Comparison of ENCODE assay signal across 8 mouse cellular contexts in genomic region chr15:5116270-5117030, GRCm38 (mm10). TPM values are rescaled to one million over a fixed set of nuclear protein-coding genes. Genes with fewer than 3 reads are reported as not detected.
DNase-seq lines count a peak whose midpoint lies in the region; ATAC-seq lines count a peak whose summit lies in the region.

Gene Rpl37 (plus strand): TSS chr15:5116645.

- peak within 1 kb of the TSS; percentile 85 for H3K27ac ChIP-seq in hindbrain, embryonic 15.5 days (replicated peaks)

- WGBS in hindbrain, embryonic 15.5 days, result under 1% methylated on average over 55 of the region's 55 CpGs

- DNase-seq in T-cell, adult 2 months (ENCODE audit: low spot score), result peak; percentile 100
- DNase-seq in cerebellum, postnatal 36 days, result peak; percentile 96 to 98
- DNase-seq in frontal cortex, postnatal 36 days (ENCODE audit: low spot score in 2 of 2), result peak; percentile 99
- DNase-seq in left cerebral cortex, adult 11 months (ENCODE audit: low spot score), result peak; percentile 98
- DNase-seq in lung, postnatal 4 days, result peak; percentile 100
- DNase-seq in retina, postnatal 7 days (ENCODE audit: low read depth, low spot score), result peak; percentile 96
- peak; percentile 99 for DNase-seq in urinary bladder, adult 2 months (ENCODE audit: low spot score)

- no peaks in the 10 kb centered on the region for H3K9me3 ChIP-seq in hindbrain, embryonic 15.5 days

- H3K4me2 ChIP-seq in hindbrain, embryonic 15.5 days, result peak within 1 kb of the TSS; percentile 82

- peaks cover 31% of the 10 kb centered on the region for H3K4me1 ChIP-seq in hindbrain, embryonic 15.5 days (replicated peaks)

- peak; percentile 99 for ATAC-seq in hindbrain, embryonic 15.5 days (ENCODE audit: low FRiP score, low read depth)

- peaks cover 31% of the 10 kb centered on the region for H3K36me3 ChIP-seq in hindbrain, embryonic 15.5 days

- H3K9ac ChIP-seq in hindbrain, embryonic 15.5 days, result peak within 1 kb of the TSS; percentile 95

- peak within 1 kb of the TSS; percentile 95 for H3K4me3 ChIP-seq in hindbrain, embryonic 15.5 days

- H3K27me3 ChIP-seq in hindbrain, embryonic 15.5 days, result no peaks in the 10 kb centered on the region

RNA-seq across cellular contexts. Expression of gene Rpl37, which starts in this region (rescaled TPM):
- 309 and 316 TPM in 2 replicates for polyA plus RNA-seq in hindbrain, embryonic 15.5 days (2015; fragmentation: Nextera tagmentation; extraction: Ambion mirVana)
- polyA plus RNA-seq in urinary bladder, adult 2 months (2012; rRNA removed), result 1,831 and 1,970 TPM in 2 replicates

Comparison
In these comparisons a context has a peak if more than half of its experiments do, and no peak if none do; other contexts are left out.
1. Peak in every context shown above with its lines: DNase-seq, ATAC-seq, H3K4me3 ChIP-seq and H3K27ac ChIP-seq.